Mouse (Mus musculus): Measurements from ENCODE around the gene Gm20388.

GRCm38 (mm10) chr8:123446799-123447198, 3536.2 kb downstream of the Gm20388 start:
- TF ChIP-seq CTCF (conservative IDR thresholded peaks at IDR 0.05; ENCODE audit: insufficient read depth, insufficient read length, low read depth, low read length) (no peak), POLR2A (IDR thresholded peaks at IDR 0.05; ENCODE audit: low read depth, low read length) (no peak)

Data from kidney, adult 2 months (tissue).